Mouse (Mus musculus): ENCODE results near the gene Drc3.
"Not testable (repeated sequence)": the region's sequence is repeated elsewhere in the genome, so short reads cannot be mapped to it uniquely, and the experiment has no call there.

Drc3 gene

GRCm38 (mm10) chr11:60412173-60412572 is 59.0 kb downstream of the Drc3 start:
- DNase-seq = no peak

GRCm38 (mm10) chr11:60412921-60413320 is 59.8 kb downstream of the Drc3 start:
- DNase-seq = no peak

DNA sequence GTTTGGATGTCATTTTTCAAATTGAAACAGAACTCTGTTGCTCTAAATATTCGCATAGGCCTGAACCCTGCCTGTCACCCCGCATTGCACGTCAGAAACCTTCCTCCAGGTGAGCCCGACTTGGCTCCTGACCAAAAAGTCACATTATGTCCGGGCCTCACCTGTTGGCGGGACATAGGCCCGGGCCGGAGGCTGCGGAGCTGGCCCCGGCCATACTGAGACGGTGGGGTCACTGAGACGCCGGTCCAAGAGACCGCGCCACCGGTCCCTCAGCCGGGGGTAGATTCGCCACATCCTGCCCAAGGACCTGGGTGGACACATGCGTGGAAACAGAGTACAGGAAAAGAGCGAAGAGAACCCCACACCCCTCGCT is 63.4 kb downstream of the Drc3 start:
- DNase-seq = no peak

- peak; percentile 99 for DNase-seq
Observed at GRCm38 (mm10) chr11:60416963-60417716, 64.0 kb downstream of the Drc3 start, which contains the start of gene Gid4. Gene Gid4 (plus strand): TSS chr11:60417145.

DNA sequence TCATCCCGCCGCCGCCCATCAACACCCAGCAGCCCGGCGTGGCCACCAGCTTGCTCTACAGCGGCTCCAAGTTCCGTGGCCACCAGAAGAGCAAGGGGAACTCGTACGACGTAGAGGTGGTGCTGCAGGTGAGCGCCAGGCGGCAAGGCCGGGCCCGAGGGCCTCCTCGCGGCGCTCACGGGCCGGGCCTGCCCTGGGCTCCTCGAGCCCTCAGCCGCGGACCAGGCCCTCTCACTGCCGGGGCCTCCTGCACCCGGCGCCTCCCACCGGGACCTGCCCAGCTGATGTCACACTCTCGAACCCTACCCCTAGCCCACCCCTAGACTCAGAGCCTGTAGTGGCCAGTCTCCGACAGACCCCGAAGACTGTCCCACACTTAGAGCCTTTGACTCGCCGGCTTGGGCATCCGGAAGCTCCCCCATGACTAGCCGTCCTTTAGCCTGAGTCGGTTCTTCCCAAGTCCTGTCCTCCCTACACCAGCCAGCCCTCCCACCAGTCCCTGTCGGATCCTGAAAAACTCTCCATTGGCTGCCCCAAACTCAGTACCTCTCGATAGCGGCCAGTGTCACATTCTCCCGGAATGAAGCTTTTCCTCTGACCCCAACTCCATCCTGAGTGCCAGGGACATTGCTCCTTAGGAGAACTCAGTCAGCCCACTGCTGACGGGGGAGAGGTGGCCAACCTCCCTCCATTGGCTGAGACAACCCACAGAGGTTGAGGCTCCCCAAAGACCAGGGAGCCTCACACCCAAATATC is 64.8 kb downstream of the Drc3 start, which contains the start of gene Atpaf2:
TSS of gene Atpaf2 (minus strand) at position 741 of the 756 bp plus-strand sequence.
- DNase-seq = no peak

GRCm38 (mm10) chr11:60418473-60418803 is 65.3 kb downstream of the Drc3 start:
- DNase-seq = peak; percentile 41

- DNase-seq = no peak
Observed at GRCm38 (mm10) chr11:60422046-60422668, 69.0 kb downstream of the Drc3 start.

DNA sequence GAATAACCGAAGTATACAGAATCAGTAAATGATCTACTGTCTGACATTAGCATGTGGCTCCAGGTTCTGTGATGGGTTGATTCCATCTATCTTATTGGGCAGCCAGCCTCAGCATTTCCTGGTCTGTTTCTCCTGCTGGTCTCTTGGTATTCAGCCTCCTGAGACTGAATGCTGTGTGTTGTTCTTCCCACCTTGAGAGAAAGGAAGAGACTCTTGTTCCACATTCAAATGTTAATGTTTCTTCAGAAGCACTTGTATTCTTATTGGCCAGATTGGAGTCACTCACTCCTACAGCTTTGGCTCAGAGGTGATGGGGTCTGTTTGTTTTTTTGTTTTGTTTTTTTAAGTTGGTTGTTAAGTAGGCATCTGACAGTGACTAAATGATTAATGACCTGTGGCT is 69.9 kb downstream of the Drc3 start:
- DNase-seq = no peak

DNA sequence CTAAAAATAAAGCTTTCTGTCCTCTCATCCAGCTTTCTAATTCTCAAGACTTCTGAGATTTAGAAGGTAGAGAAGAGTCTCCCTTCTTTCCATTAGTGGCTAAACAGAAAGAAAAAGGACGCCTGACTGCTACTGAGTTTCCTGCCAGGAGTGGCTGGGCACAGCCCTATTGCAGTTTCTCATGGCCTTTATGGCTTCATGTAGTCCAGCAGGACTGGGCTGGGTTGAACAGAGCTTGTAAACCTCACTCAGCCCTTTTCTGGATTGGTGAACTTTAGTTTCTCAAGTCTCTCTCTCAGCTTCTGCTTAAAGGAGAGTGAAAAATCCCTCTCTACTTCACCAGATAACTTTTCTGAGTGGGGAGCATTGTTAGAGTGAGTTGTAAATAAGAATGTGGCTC is 73.3 kb downstream of the Drc3 start:
- DNase-seq = no peak

GRCm38 (mm10) chr11:60427628-60428027 is 74.5 kb downstream of the Drc3 start:
- no peak for DNase-seq

GRCm38 (mm10) chr11:60433501-60433900 is 80.4 kb downstream of the Drc3 start:
- DNase-seq = no peak

DNA sequence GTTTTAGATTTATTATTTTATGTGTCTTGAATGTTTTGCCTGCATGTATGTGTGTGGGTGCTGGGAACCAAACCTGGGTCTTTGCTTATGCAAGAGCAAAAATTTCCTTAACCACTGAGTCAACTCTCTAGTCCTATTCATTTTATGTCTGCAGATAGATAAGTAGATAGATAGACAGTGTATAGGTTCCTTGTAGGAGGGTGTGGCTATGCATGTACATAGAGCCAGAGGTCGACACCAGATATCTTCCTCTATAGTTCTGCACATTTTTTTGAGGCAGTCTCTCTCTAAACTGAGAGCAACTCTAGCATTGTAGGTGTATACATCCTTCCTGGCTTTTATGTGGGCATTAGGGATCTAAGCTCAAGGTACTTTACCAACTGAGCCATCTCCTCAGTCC is 82.0 kb downstream of the Drc3 start:
- no peak for DNase-seq

DNA sequence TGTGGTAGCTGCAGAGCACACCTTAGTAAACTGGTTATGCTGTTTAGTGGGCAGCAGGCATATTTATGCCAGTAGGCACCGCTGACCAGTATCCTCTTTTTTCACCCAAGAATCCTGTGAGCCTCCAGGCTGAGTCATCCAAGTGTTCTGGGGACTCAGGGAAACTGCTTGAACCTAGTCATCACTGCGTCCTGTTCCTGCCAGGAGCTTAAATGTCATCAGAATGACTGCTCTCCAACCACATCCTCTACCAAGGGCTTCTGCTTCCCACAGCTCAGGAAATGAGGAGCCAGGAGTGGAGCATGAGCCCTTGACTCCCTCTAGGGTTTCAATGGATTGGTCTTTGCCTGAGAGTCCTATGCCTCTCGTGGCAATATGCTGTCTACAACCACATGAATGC is 83.5 kb downstream of the Drc3 start:
- no peak for DNase-seq

DNA sequence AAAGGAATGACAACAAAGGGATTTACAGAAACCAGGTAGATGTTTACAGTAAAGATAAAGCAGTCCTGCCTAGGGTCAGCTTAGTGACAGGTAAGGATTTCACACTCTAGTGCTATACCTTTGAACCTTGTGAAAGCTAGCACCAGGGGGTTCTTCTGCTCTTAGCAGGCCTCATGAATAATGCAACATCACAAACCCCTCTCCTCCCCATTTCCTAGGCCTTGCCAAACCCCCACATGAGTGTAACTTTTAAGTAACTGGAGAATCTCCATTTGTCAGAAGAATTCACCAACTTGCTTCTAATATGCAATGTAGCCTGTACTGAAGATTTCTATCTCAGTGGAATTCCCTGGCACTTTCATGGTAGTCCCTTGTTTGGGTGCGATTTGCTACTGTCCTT is 86.5 kb downstream of the Drc3 start:
- not testable (repeated sequence) for DNase-seq

DNA sequence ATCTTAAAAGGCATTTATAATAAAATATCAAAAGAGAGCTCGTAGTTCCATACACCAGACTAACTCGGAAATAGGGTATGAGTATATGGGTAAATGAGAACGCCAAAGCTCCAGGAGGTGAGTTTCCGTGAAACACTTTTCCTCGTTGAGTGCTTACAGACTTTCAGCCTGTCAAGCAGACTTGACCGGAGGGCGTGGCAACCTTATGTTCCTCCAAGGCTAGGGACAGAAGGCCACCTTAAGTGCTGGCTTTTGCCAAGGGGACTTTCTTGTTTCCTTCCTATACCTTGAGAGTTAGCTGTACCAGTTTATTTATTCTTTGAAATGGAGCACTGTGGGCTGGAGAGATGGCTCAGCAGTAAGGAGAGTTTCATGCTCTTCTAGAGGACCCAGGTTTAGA is 87.0 kb downstream of the Drc3 start:
- no peak for DNase-seq

GRCm38 (mm10) chr11:60442896-60443295 is 89.8 kb downstream of the Drc3 start:
- no peak for DNase-seq
